Comparison of ENCODE assay signal across 8 mouse cellular contexts in genomic region chr10:42018016-42018949, GRCm38 (mm10). TPM values are rescaled to one million over a fixed set of nuclear protein-coding genes. Genes with fewer than 3 reads are reported as not detected.
A peak's percentile ranks its signal among the peaks of the same experiment; 100 is the strongest.
DNase-seq lines count a peak whose midpoint lies in the region; ATAC-seq and TF ChIP-seq lines count a peak whose summit lies in the region.

TSS of gene Armc2 (minus strand) at chr10:42018442.

- H3K4me3 ChIP-seq in C2C12 (ENCODE audit: insufficient read depth, poor library complexity, severe bottlenecking) (peak within 1 kb of the TSS; percentile 23), myocyte (no peak within 1 kb of the TSS)
- peak within 1 kb of the TSS; percentile 57 for H3K4me3 ChIP-seq in embryonic facial prominence, embryonic 15.5 days (replicated peaks)
- H3K4me3 ChIP-seq in heart, embryonic 11.5 days (ENCODE audit: low read depth, low read length) = peak within 1 kb of the TSS; percentile 57
- peak within 1 kb of the TSS; percentile 54 for H3K4me3 ChIP-seq in kidney, embryonic 15.5 days (replicated peaks)
- peak within 1 kb of the TSS; percentile 82 for H3K4me3 ChIP-seq in liver, adult 2 months (ENCODE audit: insufficient read depth, low read depth, low read length)

- ATAC-seq in embryonic facial prominence, embryonic 15.5 days (ENCODE audit: insufficient number of reproducible peaks, low FRiP score, low TSS enrichment, low read depth) = peak; percentile 96
- ATAC-seq in heart, embryonic 11.5 days (replicated peaks; ENCODE audit: insufficient number of reproducible peaks, low FRiP score, low TSS enrichment) = peak; percentile 86
- peak; percentile 98 for ATAC-seq in kidney, embryonic 15.5 days (replicated peaks; ENCODE audit: low FRiP score)

- H3K27me3 ChIP-seq in C2C12 (ENCODE audit: control insufficient read depth, insufficient read depth, insufficient read length) (peaks cover 12% of the 10 kb centered on the region), myocyte (ENCODE audit: control insufficient read depth, insufficient read depth, insufficient read length) (peaks cover 22% of the 10 kb centered on the region)
- no peaks in the 10 kb centered on the region for H3K27me3 ChIP-seq in embryonic facial prominence, embryonic 15.5 days
- peaks cover 25% of the 10 kb centered on the region for H3K27me3 ChIP-seq in heart, embryonic 11.5 days (ENCODE audit: control insufficient read depth, insufficient read depth, low read length)
- peaks cover 8% of the 10 kb centered on the region for H3K27me3 ChIP-seq in kidney, embryonic 15.5 days
- H3K27me3 ChIP-seq in liver, adult 2 months (ENCODE audit: control insufficient read depth, insufficient read depth, low read length) = no peaks in the 10 kb centered on the region; the same call in 1 of the 2 replicates

- no peaks in the 10 kb centered on the region for H3K9me3 ChIP-seq in embryonic facial prominence, embryonic 15.5 days (replicated peaks)
- H3K9me3 ChIP-seq in heart, embryonic 11.5 days (replicated peaks; ENCODE audit: control insufficient read depth, low read length) = no peaks in the 10 kb centered on the region
- no peaks in the 10 kb centered on the region for H3K9me3 ChIP-seq in kidney, embryonic 15.5 days (replicated peaks)

- H3K9ac ChIP-seq in embryonic facial prominence, embryonic 15.5 days = peak within 1 kb of the TSS; percentile 35
- peak within 1 kb of the TSS; percentile 49; the same call in 1 of the 2 replicates for H3K9ac ChIP-seq in heart, embryonic 11.5 days (ENCODE audit: low read depth, low read length)
- peak within 1 kb of the TSS; percentile 40 for H3K9ac ChIP-seq in kidney, embryonic 15.5 days
- 0 out of 2 replicates have a peak within 1 kb of the TSS, but pooled peaks have one; percentile 24 for H3K9ac ChIP-seq in liver, adult 2 months (ENCODE audit: low read depth, low read length)

- no peak within 1 kb of the TSS for H3K27ac ChIP-seq in embryonic facial prominence, embryonic 15.5 days (replicated peaks)
- no peak within 1 kb of the TSS for H3K27ac ChIP-seq in heart, embryonic 11.5 days (ENCODE audit: low read depth, low read length)
- no peak within 1 kb of the TSS for H3K27ac ChIP-seq in kidney, embryonic 15.5 days
- no peak within 1 kb of the TSS for H3K27ac ChIP-seq in liver, adult 2 months (replicated peaks; ENCODE audit: insufficient read depth, low read depth, low read length)

- WGBS in embryonic facial prominence, embryonic 15.5 days = 3% methylated on average over 58 of the region's 58 CpGs
- WGBS in heart, embryonic 11.5 days (ENCODE audit: insufficient replicate concordance) = 2% methylated on average over 58 of the region's 58 CpGs
- WGBS in kidney, embryonic 15.5 days = 2% methylated on average over 58 of the region's 58 CpGs
- 4% methylated on average over 58 of the region's 58 CpGs for WGBS in liver, adult 2 months

- H3K79me2 ChIP-seq in C2C12 (ENCODE audit: control insufficient read depth, insufficient read depth) (no peaks in the 10 kb centered on the region), myocyte (ENCODE audit: control insufficient read depth, insufficient read depth) (no peaks in the 10 kb centered on the region)
- no peaks in the 10 kb centered on the region for H3K79me2 ChIP-seq in liver, adult 2 months (ENCODE audit: control insufficient read depth, insufficient read depth, low read length)

- TF ChIP-seq CTCF in C2C12 (IDR thresholded peaks at IDR 0.05; ENCODE audit: control insufficient read depth, insufficient read depth, insufficient read length) = no peak
- no peak for TF ChIP-seq CTCF in liver, adult 2 months (IDR thresholded peaks at IDR 0.05; ENCODE audit: low read depth, low read length)

- peak within 1 kb of the TSS; percentile 55 for H3ac ChIP-seq in C2C12 (ENCODE audit: control insufficient read depth, insufficient read length, low read depth)
- no peak within 1 kb of the TSS for H3ac ChIP-seq in myocyte (ENCODE audit: control insufficient read depth, insufficient read length)

- TF ChIP-seq POLR2A in liver, adult 2 months (IDR thresholded peaks at IDR 0.05; ENCODE audit: extremely low read depth, insufficient read depth, low read length) = no peak
- TF ChIP-seq POLR2A in myocyte (IDR thresholded peaks at IDR 0.05; ENCODE audit: insufficient read length, low read depth) = peak; percentile 61

- no peaks in the 10 kb centered on the region for H3K79me3 ChIP-seq in C2C12 (ENCODE audit: low read depth)

- H3K4me2 ChIP-seq in embryonic facial prominence, embryonic 15.5 days (replicated peaks) = peak within 1 kb of the TSS; percentile 84
- peak within 1 kb of the TSS; percentile 82 for H3K4me2 ChIP-seq in heart, embryonic 11.5 days
- peak within 1 kb of the TSS; percentile 82 for H3K4me2 ChIP-seq in kidney, embryonic 15.5 days
- H3K4me2 ChIP-seq in myocyte (ENCODE audit: low read depth) = peak within 1 kb of the TSS; percentile 91

- no peaks in the 10 kb centered on the region for H3K36me3 ChIP-seq in C2C12 (ENCODE audit: control insufficient read depth, insufficient read depth)
- H3K36me3 ChIP-seq in embryonic facial prominence, embryonic 15.5 days = no peaks in the 10 kb centered on the region
- H3K36me3 ChIP-seq in heart, embryonic 11.5 days (ENCODE audit: control insufficient read depth, insufficient read depth, low read length) = no peaks in the 10 kb centered on the region
- no peaks in the 10 kb centered on the region for H3K36me3 ChIP-seq in kidney, embryonic 15.5 days
- H3K36me3 ChIP-seq in liver, adult 2 months (ENCODE audit: control insufficient read depth, insufficient read depth, low read length) = no peaks in the 10 kb centered on the region
- H3K36me3 ChIP-seq in myocyte (ENCODE audit: control insufficient read depth, insufficient read depth) = no peaks in the 10 kb centered on the region

- H3K4me1 ChIP-seq in embryonic facial prominence, embryonic 15.5 days = peaks cover 6% of the 10 kb centered on the region
- peaks cover 6% of the 10 kb centered on the region; the same call in 1 of the 2 replicates for H3K4me1 ChIP-seq in heart, embryonic 11.5 days (ENCODE audit: control insufficient read depth, insufficient read depth, low read length)
- peaks cover 8% of the 10 kb centered on the region for H3K4me1 ChIP-seq in kidney, embryonic 15.5 days
- H3K4me1 ChIP-seq in liver, adult 2 months (ENCODE audit: control insufficient read depth, insufficient read depth, low read length) = no peaks in the 10 kb centered on the region

- DNase-seq in brain, adult 2 months (ENCODE audit: low read depth, low spot score) = peak; percentile 93
- DNase-seq in liver, adult 2 months (ENCODE audit: extremely low read depth, low read depth, low spot score) = peak; percentile 55
- peak; percentile 53 to 77 for DNase-seq in spleen, postnatal 4 days (ENCODE audit: low spot score in 2 of 2)

TF ChIP-seq in C2C12, 6 proteins besides CTCF, POLR2A, EP300 and RAD21:
- TF ChIP-seq MAX (IDR thresholded peaks at IDR 0.05) (peak; percentile 63), MYOD1 (IDR thresholded peaks at IDR 0.05; ENCODE audit: control insufficient read depth, insufficient read length, low read depth) (no peak)

TF ChIP-seq in myocyte, 11 proteins besides CTCF, POLR2A, EP300 and RAD21:
- no peak for TF ChIP-seq TCF12 (IDR thresholded peaks at IDR 0.05; ENCODE audit: insufficient read depth, poor library complexity, severe bottlenecking)
- no peak for TF ChIP-seq MAX (IDR thresholded peaks at IDR 0.05; ENCODE audit: low read depth)
- no peak for TF ChIP-seq MYOG (IDR thresholded peaks at IDR 0.05; ENCODE audit: control insufficient read depth in 1 of 3, insufficient read depth in 1 of 3, insufficient read length in 2 of 3, low read depth in 2 of 3)
- TF ChIP-seq MYOD1 (IDR thresholded peaks at IDR 0.05; ENCODE audit: control insufficient read depth in 1 of 3, insufficient read length in 2 of 3, low read depth in 2 of 3) = no peak
- TF ChIP-seq REST (IDR thresholded peaks at IDR 0.05; ENCODE audit: insufficient read depth, insufficient read length) = no peak
- TF ChIP-seq E2F4 (IDR thresholded peaks at IDR 0.05; ENCODE audit: insufficient read depth) = no peak
- TF ChIP-seq TCF3 (IDR thresholded peaks at IDR 0.05; ENCODE audit: insufficient read length, low read depth) = no peak
- TF ChIP-seq CEBPB (IDR thresholded peaks at IDR 0.05; ENCODE audit: insufficient read depth, poor library complexity, severe bottlenecking) = no peak
- no peak for TF ChIP-seq POLR2AphosphoS2 (IDR thresholded peaks at IDR 0.05; ENCODE audit: insufficient read length, low read depth)
- TF ChIP-seq USF1 (IDR thresholded peaks at IDR 0.05; ENCODE audit: low read depth) = no peak
- TF ChIP-seq SRF (IDR thresholded peaks at IDR 0.05; ENCODE audit: control insufficient read depth, insufficient read length, low read depth) = no peak

RNA-seq across cellular contexts. Expression of gene Armc2, which starts in this region (rescaled TPM):
- polyA plus RNA-seq in C2C12 (2012; fragmentation: generic; extraction: Trizol) (0.20 TPM), myocyte (2012; fragmentation: generic; extraction: Trizol) (0.31 TPM)
- 5.1 and 5.2 TPM in 2 replicates for polyA plus RNA-seq in embryonic facial prominence, embryonic 15.5 days (2015; fragmentation: Nextera tagmentation; extraction: Ambion mirVana)
- polyA plus RNA-seq in heart, embryonic 11.5 days (2014; fragmentation: Nextera tagmentation; extraction: Ambion mirVana) = 0.82 and 0.86 TPM in 2 replicates
- polyA plus RNA-seq in kidney, embryonic 15.5 days (2015; fragmentation: Nextera tagmentation; extraction: Ambion mirVana) = 0.86 and 1.1 TPM in 2 replicates
- 0.09 and 0.13 TPM in 2 replicates for total RNA-seq in liver, adult 2 months (2014; rRNA removed)
- not detected in 2 replicates for polyA plus RNA-seq in liver, adult 2 months (2012; rRNA removed)

Comparison
In these comparisons a context has a peak if more than half of its experiments do, and no peak if none do; other contexts are left out.
1. Peak in ATAC-seq, H3K4me3 ChIP-seq, H3K9ac ChIP-seq and H3K4me2 ChIP-seq in heart, embryonic 11.5 days; RNA of the gene not detected or under 1 TPM.
2. Peak in DNase-seq, H3K4me3 ChIP-seq and H3K9ac ChIP-seq in liver, adult 2 months; RNA of the gene not detected or under 1 TPM.